Mouse (Mus musculus) cerebellum, adult 2 months (tissue): ENCODE data around the gene Olfr517.

Experiments used
- CTCF ChIP-seq: fragments of 200-500 bp; IDR thresholded peaks from 2 replicates; pipeline ENCODE4 v1.5.1; 2011; ENCODE audit warnings: low read depth, mild to moderate bottlenecking, control low read depth, low read length, moderate library complexity, borderline replicate concordance; ENCODE audit not compliant: insufficient read depth
- POLR2A ChIP-seq: fragments of 200-500 bp; IDR thresholded peaks from 2 replicates; pipeline ENCODE4 v1.6.1; 2011; ENCODE audit warnings: low read length, control low read depth, borderline replicate concordance; ENCODE audit not compliant: insufficient read depth

- TF ChIP-seq POLR2A (no peak), CTCF (no peak)
Measured at GRCm38 (mm10) chr7:108825897-108826296, 46.3 kb downstream of the Olfr517 start, which contains the start of gene Olfr514.
